Mouse (Mus musculus): ENCODE measurements around the gene Cd2bp2. TPM values are rescaled to one million over a fixed set of nuclear protein-coding genes. Genes with fewer than 3 reads are reported as not detected.
A peak's percentile ranks its signal among the peaks of the same experiment; 100 is the strongest.

The Cd2bp2 gene
- 50.3 and 59.5 TPM in 2 replicates for polyA plus RNA-seq (2014; fragmentation: Nextera tagmentation; extraction: Ambion mirVana)

GRCm38 (mm10) chr7:127195544-127196295 lies at the start of gene Cd2bp2:
TSS of gene Cd2bp2 (minus strand) at chr7:127196050.
- H3K9ac ChIP-seq (ENCODE audit: low read depth, low read length) = peak within 1 kb of the TSS; percentile 86
- peaks cover 19% of the 10 kb centered on the region for H3K4me1 ChIP-seq (replicated peaks; ENCODE audit: control insufficient read depth, insufficient read depth, low read length)
- no peaks in the 10 kb centered on the region for H3K9me3 ChIP-seq (ENCODE audit: control insufficient read depth, low read length)
- H3K27me3 ChIP-seq (replicated peaks; ENCODE audit: control insufficient read depth, insufficient read depth, low read length) = no peaks in the 10 kb centered on the region
- peaks cover 60% of the 10 kb centered on the region for H3K36me3 ChIP-seq (ENCODE audit: control insufficient read depth, insufficient read depth, low read length)
- peak within 1 kb of the TSS; percentile 87 for H3K4me3 ChIP-seq (ENCODE audit: low read depth, low read length)
- under 1% methylated on average over 51 of the region's 51 CpGs for WGBS
- ATAC-seq (replicated peaks; ENCODE audit: low FRiP score) = peak; percentile 95
- peak; percentile 91 for DNase-seq (ENCODE audit: low spot score)
- peak within 1 kb of the TSS; percentile 88 for H3K27ac ChIP-seq (ENCODE audit: low read depth, low read length)
- H3K4me2 ChIP-seq = peak within 1 kb of the TSS; percentile 97

GRCm38 (mm10) chr7:127244658-127245510 lies 49.0 kb upstream of the Cd2bp2 start:
- Histone ChIP-seq H3K4me2 (peak overlapping the region; percentile 94), H3K9me3 (ENCODE audit: control insufficient read depth, low read length) (no peaks in the 10 kb centered on the region), H3K27ac (ENCODE audit: low read depth, low read length) (peak overlapping the region; percentile 92), H3K4me1 (replicated peaks; ENCODE audit: control insufficient read depth, insufficient read depth, low read length) (peaks cover 30% of the 10 kb centered on the region), H3K9ac (ENCODE audit: low read depth, low read length) (peak overlapping the region; percentile 96), H3K4me3 (ENCODE audit: low read depth, low read length) (peak overlapping the region; percentile 80), H3K27me3 (replicated peaks; ENCODE audit: control insufficient read depth, insufficient read depth, low read length) (no peaks in the 10 kb centered on the region), H3K36me3 (ENCODE audit: control insufficient read depth, insufficient read depth, low read length) (peaks cover 12% of the 10 kb centered on the region)
- ATAC-seq (replicated peaks; ENCODE audit: low FRiP score) (peak; percentile 67), DNase-seq (ENCODE audit: low spot score) (no peak)
- 12% methylated on average over 33 of the region's 33 CpGs for whole genome bisulfite sequencing

GRCm38 (mm10) chr7:127243870-127244657 lies 48.2 kb upstream of the Cd2bp2 start, which contains the start of gene Zfp771:
TSS of gene Zfp771 (plus strand) at chr7:127244274.
- Histone ChIP-seq H3K27ac (ENCODE audit: low read depth, low read length) (peak within 1 kb of the TSS; percentile 92), H3K4me1 (replicated peaks; ENCODE audit: control insufficient read depth, insufficient read depth, low read length) (peaks cover 30% of the 10 kb centered on the region), H3K9ac (ENCODE audit: low read depth, low read length) (peak within 1 kb of the TSS; percentile 96), H3K4me3 (ENCODE audit: low read depth, low read length) (peak within 1 kb of the TSS; percentile 80), H3K4me2 (peak within 1 kb of the TSS; percentile 94), H3K27me3 (replicated peaks; ENCODE audit: control insufficient read depth, insufficient read depth, low read length) (no peaks in the 10 kb centered on the region), H3K36me3 (ENCODE audit: control insufficient read depth, insufficient read depth, low read length) (peaks cover 12% of the 10 kb centered on the region; the same call in 1 of the 2 replicates), H3K9me3 (ENCODE audit: control insufficient read depth, low read length) (no peaks in the 10 kb centered on the region)
- peak; percentile 95 for ATAC-seq (replicated peaks; ENCODE audit: low FRiP score)
- WGBS = 1% methylated on average over 56 of the region's 56 CpGs
- DNase-seq (ENCODE audit: low spot score) = peak; percentile 98

- Histone ChIP-seq H3K27me3 (replicated peaks; ENCODE audit: control insufficient read depth, insufficient read depth, low read length) (no peaks in the 10 kb centered on the region), H3K9ac (ENCODE audit: low read depth, low read length) (peak overlapping the region; percentile 96), H3K4me3 (ENCODE audit: low read depth, low read length) (peak overlapping the region; percentile 80), H3K4me2 (peak overlapping the region; percentile 94), H3K9me3 (ENCODE audit: control insufficient read depth, low read length) (no peaks in the 10 kb centered on the region), H3K36me3 (ENCODE audit: control insufficient read depth, insufficient read depth, low read length) (peaks cover 13% of the 10 kb centered on the region), H3K4me1 (replicated peaks; ENCODE audit: control insufficient read depth, insufficient read depth, low read length) (peaks cover 30% of the 10 kb centered on the region), H3K27ac (ENCODE audit: low read depth, low read length) (peak overlapping the region; percentile 92)
- WGBS = 38% methylated on average over 2 of the region's 2 CpGs
- ATAC-seq (replicated peaks; ENCODE audit: low FRiP score) = no peak
- no peak for DNase-seq (ENCODE audit: low spot score)
These were observed 47.6 kb upstream of the Cd2bp2 start for GRCm38 (mm10) chr7:127243361-127243867.

- Histone ChIP-seq H3K4me1 (replicated peaks; ENCODE audit: control insufficient read depth, insufficient read depth, low read length) (peaks cover 11% of the 10 kb centered on the region), H3K4me2 (no peak overlapping the region), H3K27ac (ENCODE audit: low read depth, low read length) (no peak overlapping the region), H3K36me3 (ENCODE audit: control insufficient read depth, insufficient read depth, low read length) (peaks cover 36% of the 10 kb centered on the region), H3K4me3 (ENCODE audit: low read depth, low read length) (0 out of 2 replicates have a peak overlapping the region, but pooled peaks have one; percentile 11), H3K9ac (ENCODE audit: low read depth, low read length) (no peak overlapping the region), H3K9me3 (ENCODE audit: control insufficient read depth, low read length) (no peaks in the 10 kb centered on the region), H3K27me3 (replicated peaks; ENCODE audit: control insufficient read depth, insufficient read depth, low read length) (no peaks in the 10 kb centered on the region)
- no peak for DNase-seq (ENCODE audit: low spot score)
- ATAC-seq (replicated peaks; ENCODE audit: low FRiP score) = no peak
- WGBS = 94% methylated on average over 2 of the region's 2 CpGs
These were observed 38.9 kb upstream of the Cd2bp2 start for GRCm38 (mm10) chr7:127234777-127235176.

- peaks cover 40% of the 10 kb centered on the region for H3K36me3 ChIP-seq (ENCODE audit: control insufficient read depth, insufficient read depth, low read length)
- peaks cover 11% of the 10 kb centered on the region for H3K4me1 ChIP-seq (replicated peaks; ENCODE audit: control insufficient read depth, insufficient read depth, low read length)
- no peaks in the 10 kb centered on the region for H3K27me3 ChIP-seq (replicated peaks; ENCODE audit: control insufficient read depth, insufficient read depth, low read length)
- no peak for ATAC-seq (replicated peaks; ENCODE audit: low FRiP score)
- peak overlapping the region; percentile 97 for H3K27ac ChIP-seq (ENCODE audit: low read depth, low read length)
- DNase-seq (ENCODE audit: low spot score) = no peak
- H3K9me3 ChIP-seq (ENCODE audit: control insufficient read depth, low read length) = no peaks in the 10 kb centered on the region
- H3K4me2 ChIP-seq = peak overlapping the region; percentile 84
- WGBS = 3% methylated on average over 9 of the region's 9 CpGs
- peak overlapping the region; percentile 97 for H3K9ac ChIP-seq (ENCODE audit: low read depth, low read length)
- peak overlapping the region; percentile 97 for H3K4me3 ChIP-seq (ENCODE audit: low read depth, low read length)
These were observed 37.9 kb upstream of the Cd2bp2 start for GRCm38 (mm10) chr7:127233765-127234164.

GRCm38 (mm10) chr7:127233368-127233749 lies 37.5 kb upstream of the Cd2bp2 start:
- Histone ChIP-seq H3K4me1 (replicated peaks; ENCODE audit: control insufficient read depth, insufficient read depth, low read length) (peaks cover 11% of the 10 kb centered on the region), H3K9me3 (ENCODE audit: control insufficient read depth, low read length) (no peaks in the 10 kb centered on the region), H3K9ac (ENCODE audit: low read depth, low read length) (peak overlapping the region; percentile 97), H3K27ac (ENCODE audit: low read depth, low read length) (peak overlapping the region; percentile 97), H3K27me3 (replicated peaks; ENCODE audit: control insufficient read depth, insufficient read depth, low read length) (no peaks in the 10 kb centered on the region), H3K36me3 (ENCODE audit: control insufficient read depth, insufficient read depth, low read length) (peaks cover 38% of the 10 kb centered on the region), H3K4me3 (ENCODE audit: low read depth, low read length) (peak overlapping the region; percentile 97), H3K4me2 (peak overlapping the region; percentile 84)
- ATAC-seq (replicated peaks; ENCODE audit: low FRiP score) = peak; percentile 55
- no peak for DNase-seq (ENCODE audit: low spot score)
- WGBS = under 1% methylated on average over 27 of the region's 27 CpGs
